Mouse (Mus musculus) bone marrow, adult 2 months (tissue): ENCODE data around the gene Kansl1.

Experiments used
- CTCF ChIP-seq: fragments of 200-500 bp; IDR thresholded peaks from 2 replicates; pipeline ENCODE4 v1.5.1; 2011; ENCODE audit warnings: low read length, control low read depth; ENCODE audit not compliant: control insufficient read depth, insufficient read depth
- POLR2A ChIP-seq: fragments of 200-500 bp; IDR thresholded peaks from 2 replicates; pipeline ENCODE4 v1.6.1; 2011; ENCODE audit warnings: low read depth, mild to moderate bottlenecking, control low read depth, low read length, borderline replicate concordance; ENCODE audit not compliant: control insufficient read depth

DNA sequence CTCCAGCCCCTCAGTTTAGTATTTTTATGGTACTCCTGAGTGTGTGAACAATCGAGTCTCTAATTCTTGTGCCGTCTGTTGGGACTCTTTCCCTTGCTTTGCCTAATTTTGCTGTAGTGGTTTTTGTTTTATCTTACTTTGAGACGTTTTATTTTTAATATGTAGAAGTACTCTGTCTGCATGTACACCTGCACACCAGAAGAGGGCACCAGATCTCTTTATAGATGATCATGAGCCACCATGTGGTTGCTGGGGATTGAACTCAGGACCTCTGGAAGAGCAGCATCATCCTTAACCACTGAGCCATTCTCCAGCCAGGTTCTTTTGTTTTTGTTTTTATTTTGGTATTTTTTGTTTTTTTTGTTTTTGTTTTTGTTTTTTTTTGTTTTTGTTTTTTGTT is 19.6 kb upstream of the Kansl1 start:
- TF ChIP-seq CTCF (no peak), POLR2A (no peak)
